Mouse (Mus musculus): ENCODE results near the gene Vwce.
A peak's percentile ranks its signal among the peaks of the same experiment; 100 is the strongest.

Vwce gene

GRCm38 (mm10) chr19:10645616-10646015 is 11.6 kb downstream of the Vwce start:
- DNase-seq (ENCODE audit: low spot score): no peak

- no peak for DNase-seq (ENCODE audit: low spot score)
These were observed 14.1 kb downstream of the Vwce start for GRCm38 (mm10) chr19:10648156-10648555.

- DNase-seq (ENCODE audit: low spot score): no peak
These were observed 22.0 kb downstream of the Vwce start for GRCm38 (mm10) chr19:10656058-10656457.

- DNase-seq (ENCODE audit: low spot score): no peak
These were observed 23.7 kb downstream of the Vwce start for GRCm38 (mm10) chr19:10657742-10658141.

- DNase-seq (ENCODE audit: low spot score): no peak
These were observed 24.4 kb downstream of the Vwce start for GRCm38 (mm10) chr19:10658406-10658805.

GRCm38 (mm10) chr19:10661373-10661772 is 27.4 kb downstream of the Vwce start:
- DNase-seq (ENCODE audit: low spot score): no peak

- no peak for DNase-seq (ENCODE audit: low spot score)
These were observed 27.9 kb downstream of the Vwce start for GRCm38 (mm10) chr19:10661919-10662318.

GRCm38 (mm10) chr19:10662665-10663064 is 28.7 kb downstream of the Vwce start:
- DNase-seq (ENCODE audit: low spot score): no peak

- no peak for DNase-seq (ENCODE audit: low spot score)
These were observed 31.1 kb downstream of the Vwce start for GRCm38 (mm10) chr19:10665093-10665492.

GRCm38 (mm10) chr19:10665499-10665898 is 31.5 kb downstream of the Vwce start:
- peak; percentile 20 for DNase-seq (ENCODE audit: low spot score)

GRCm38 (mm10) chr19:10671319-10671718 is 37.3 kb downstream of the Vwce start:
- DNase-seq (ENCODE audit: low spot score): no peak

- DNase-seq (ENCODE audit: low spot score): no peak
These were observed 37.9 kb downstream of the Vwce start for GRCm38 (mm10) chr19:10671854-10672417.

GRCm38 (mm10) chr19:10673275-10673674 is 39.3 kb downstream of the Vwce start:
- no peak for DNase-seq (ENCODE audit: low spot score)

GRCm38 (mm10) chr19:10676656-10677055 is 42.6 kb downstream of the Vwce start:
- DNase-seq (ENCODE audit: low spot score): no peak

GRCm38 (mm10) chr19:10677915-10678771 is 44.1 kb downstream of the Vwce start, which contains the start of gene Pga5:
Gene Pga5 (minus strand): TSS chr19:10678071.
- peak; percentile 71 for DNase-seq (ENCODE audit: low spot score)

GRCm38 (mm10) chr19:10678772-10679067 is 44.7 kb downstream of the Vwce start:
- DNase-seq (ENCODE audit: low spot score): no peak

GRCm38 (mm10) chr19:10681571-10681970 is 47.6 kb downstream of the Vwce start:
- no peak for DNase-seq (ENCODE audit: low spot score)

- DNase-seq (ENCODE audit: low spot score): no peak
These were observed 51.1 kb downstream of the Vwce start for GRCm38 (mm10) chr19:10685081-10685480.

- no peak for DNase-seq (ENCODE audit: low spot score)
These were observed 51.7 kb downstream of the Vwce start for GRCm38 (mm10) chr19:10685727-10686126.

- DNase-seq (ENCODE audit: low spot score): peak; percentile 95
These were observed 54.7 kb downstream of the Vwce start, which contains the start of gene Vps37c for GRCm38 (mm10) chr19:10688537-10689352. Gene Vps37c (plus strand): TSS chr19:10688735.

GRCm38 (mm10) chr19:10689470-10690166 is 55.6 kb downstream of the Vwce start:
- no peak for DNase-seq (ENCODE audit: low spot score)

- no peak for DNase-seq (ENCODE audit: low spot score)
These were observed 56.3 kb downstream of the Vwce start for GRCm38 (mm10) chr19:10690336-10690735.

Data from ovary, postnatal 10 days (tissue).